Mouse (Mus musculus) naive thymus-derived CD4-positive, alpha-beta T cell, adult 2 months (primary cell): ENCODE results near the gene Gm13272.
"Not testable (repeated sequence)": the region's sequence is repeated elsewhere in the genome, so short reads cannot be mapped to it uniquely, and the experiment has no call there.

ENCODE experiments used
- DNase-seq: peaks from one replicate; pipeline ENCODE4 v3.0.0-alpha.2; 2011; ENCODE audit warnings: low read depth

The Gm13272 gene

DNA sequence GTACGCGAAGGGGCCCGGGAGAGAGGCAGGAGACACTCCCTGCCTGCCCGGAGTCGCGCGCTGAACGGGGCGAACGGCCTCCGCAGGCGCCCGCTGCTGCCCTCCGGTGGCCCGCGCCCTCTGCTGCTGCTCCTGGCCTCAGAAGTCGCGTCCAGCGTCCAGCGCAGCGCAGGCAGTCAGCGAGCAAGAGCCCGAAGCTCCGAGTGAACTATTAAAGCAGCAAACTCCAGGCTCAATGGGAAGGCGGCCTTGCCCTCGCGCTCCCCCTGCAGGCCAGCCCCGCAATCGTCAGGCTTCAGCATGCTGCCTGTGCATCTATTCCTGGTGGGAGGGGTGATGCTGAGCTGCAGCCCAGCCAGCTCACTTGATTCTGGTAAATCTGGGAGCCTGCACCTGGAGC, at the start of gene Gm13272:
Gene Gm13272, plus strand, starts transcription at position 301 of the 400 bp plus-strand sequence.
- DNase-seq = not testable (repeated sequence)

DNA sequence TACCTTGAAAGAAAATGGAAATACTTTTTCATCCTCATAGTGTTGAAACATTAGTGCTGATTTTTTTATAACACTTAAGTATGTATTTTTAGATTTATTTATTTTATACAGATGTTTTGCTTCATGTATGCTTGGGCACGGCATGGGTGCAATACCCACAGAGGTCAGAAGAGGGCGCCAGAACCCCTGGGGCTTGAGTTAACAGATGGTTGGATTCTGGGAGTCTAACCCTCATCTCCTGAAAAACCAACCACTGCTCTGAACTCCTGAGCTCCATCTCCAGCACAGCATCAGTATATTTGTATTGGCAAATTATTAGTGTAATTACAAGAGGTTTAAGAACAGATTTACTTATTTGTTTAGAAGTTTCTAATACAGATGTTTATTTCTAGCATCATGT, 41.2 kb upstream of the Gm13272 start:
- DNase-seq = peak; percentile 90

DNA sequence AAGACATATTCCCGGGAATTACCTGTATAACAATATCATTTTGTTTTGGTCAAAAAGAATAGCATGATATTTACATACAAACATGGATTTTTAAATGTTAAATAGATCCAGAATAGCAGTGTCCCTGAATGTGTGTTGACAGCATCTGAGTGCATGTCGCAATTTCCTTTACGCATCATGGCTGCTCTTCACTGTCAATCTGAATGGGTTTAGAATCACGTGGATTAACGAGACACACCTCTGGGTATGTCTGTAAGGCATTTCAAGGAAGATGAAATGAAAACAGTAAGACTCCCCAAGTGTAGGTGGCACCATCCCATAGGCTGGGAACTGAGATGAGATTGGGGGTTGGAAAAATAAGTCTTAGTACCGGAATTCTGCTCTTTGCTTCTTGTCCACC, 40.6 kb upstream of the Gm13272 start:
- DNase-seq = no peak

DNA sequence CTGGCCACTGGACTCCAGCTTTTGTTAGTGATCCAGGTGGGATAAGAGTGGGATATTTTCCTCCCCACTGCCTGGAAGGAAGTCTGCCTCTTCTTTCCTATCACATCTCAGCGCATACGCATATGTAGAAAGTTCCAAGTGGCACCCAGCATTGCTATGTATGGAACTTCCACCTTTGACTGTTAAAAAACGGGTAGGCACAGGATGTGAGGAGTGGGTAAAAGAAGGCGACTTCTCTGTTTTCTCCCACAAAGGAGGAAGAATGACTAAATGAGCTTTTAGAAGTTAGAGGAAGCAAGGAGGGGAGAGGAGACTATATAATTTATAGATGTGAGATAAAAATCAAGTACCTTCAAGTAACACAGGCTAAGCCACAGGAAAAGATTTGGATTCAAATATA, 38.2 kb upstream of the Gm13272 start:
- no peak for DNase-seq

DNA sequence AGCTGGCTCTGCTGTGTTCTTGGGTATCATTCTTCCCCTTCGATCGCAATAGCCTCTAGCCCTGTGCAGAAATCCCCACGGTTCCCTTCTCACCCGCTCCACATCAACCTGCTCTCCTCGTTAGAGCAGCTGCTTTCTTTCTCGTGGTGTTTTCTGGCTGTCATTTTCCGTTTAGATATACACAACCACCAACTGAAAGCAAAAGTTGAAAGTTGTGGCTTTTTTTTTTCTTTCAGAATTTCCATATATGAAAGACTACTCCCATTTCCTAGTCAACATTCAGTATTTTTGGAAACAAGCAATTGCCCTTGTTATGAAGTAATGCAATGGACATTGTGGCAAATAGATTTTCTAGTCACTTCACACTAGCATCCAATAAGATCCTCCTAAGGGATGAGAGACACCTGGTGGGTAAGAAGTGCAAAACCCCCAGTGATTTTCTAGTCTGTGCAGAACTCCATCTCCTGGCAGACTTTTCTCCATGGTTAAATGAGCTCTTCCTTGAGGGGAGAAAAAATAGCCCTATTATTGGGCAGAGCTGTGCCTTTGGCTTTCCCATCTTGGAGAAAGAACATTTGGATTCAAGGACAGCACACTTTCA, 36.8 kb upstream of the Gm13272 start:
- no peak for DNase-seq

DNA sequence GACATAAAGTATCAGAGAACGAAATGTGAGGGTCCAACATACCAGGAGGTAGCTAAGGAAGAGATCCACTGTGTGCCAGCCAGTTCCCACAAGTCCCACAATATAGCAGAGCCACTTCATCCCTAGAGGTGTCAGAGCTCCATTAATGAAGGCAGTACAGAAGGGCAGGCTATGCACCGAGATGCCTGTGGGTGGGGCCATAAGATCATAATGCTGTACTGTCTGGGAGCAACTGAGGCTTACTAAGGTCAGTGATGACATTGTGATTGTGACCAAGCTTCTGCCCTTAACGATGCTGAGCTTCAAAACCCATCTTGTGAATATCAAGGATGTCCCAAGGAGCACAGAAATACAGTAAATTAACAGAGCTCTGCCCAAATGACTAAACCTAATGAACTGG, 35.4 kb upstream of the Gm13272 start:
- DNase-seq = peak; percentile 41

DNA sequence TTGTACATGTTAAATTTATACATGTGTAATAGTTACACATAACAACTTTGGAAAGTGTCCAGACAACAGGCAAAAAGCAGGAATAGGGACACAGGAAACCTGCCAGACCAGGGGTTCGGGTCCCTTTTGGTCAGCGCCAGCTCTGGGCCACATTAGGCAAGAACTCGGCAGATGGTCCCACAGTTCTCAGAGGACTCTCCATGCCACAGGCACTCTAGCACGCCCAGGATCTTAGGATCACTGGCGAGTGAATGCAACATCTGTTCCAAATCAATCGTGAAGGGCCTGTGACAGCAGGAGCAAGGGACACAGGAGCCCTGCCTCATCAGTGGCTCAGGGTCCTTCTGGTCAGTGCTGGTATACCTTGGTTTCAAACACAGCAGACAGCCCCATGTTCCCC, 29.7 kb upstream of the Gm13272 start:
- no peak for DNase-seq

DNA sequence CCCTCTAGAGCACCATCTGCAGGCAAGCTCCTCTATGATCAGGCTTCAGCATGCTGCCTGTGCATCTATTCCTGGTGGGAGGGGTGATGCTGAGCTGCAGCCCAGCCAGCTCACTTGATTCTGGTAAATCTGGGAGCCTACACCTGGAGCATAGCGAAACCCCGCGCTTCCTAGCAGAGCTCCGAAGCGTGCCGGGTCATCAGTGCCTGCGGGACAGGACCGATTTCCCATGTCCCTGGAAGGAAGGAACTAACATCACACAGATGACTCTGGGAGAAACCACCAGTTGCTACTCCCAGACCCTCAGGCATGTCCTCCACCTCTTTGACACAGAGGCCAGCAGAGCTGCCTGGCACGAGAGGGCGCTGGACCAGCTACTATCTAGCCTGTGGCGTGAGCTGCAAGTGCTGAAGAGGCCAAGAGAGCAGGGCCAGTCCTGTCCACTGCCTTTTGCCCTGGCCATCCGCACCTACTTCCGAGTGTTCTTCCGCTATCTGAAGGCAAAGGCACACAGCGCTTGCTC, 24.8 kb upstream of the Gm13272 start, which contains the start of gene Gm13271:
Gene Gm13271, plus strand, starts transcription at position 51 of the 523 bp plus-strand sequence.
- not testable (repeated sequence) for DNase-seq

DNA sequence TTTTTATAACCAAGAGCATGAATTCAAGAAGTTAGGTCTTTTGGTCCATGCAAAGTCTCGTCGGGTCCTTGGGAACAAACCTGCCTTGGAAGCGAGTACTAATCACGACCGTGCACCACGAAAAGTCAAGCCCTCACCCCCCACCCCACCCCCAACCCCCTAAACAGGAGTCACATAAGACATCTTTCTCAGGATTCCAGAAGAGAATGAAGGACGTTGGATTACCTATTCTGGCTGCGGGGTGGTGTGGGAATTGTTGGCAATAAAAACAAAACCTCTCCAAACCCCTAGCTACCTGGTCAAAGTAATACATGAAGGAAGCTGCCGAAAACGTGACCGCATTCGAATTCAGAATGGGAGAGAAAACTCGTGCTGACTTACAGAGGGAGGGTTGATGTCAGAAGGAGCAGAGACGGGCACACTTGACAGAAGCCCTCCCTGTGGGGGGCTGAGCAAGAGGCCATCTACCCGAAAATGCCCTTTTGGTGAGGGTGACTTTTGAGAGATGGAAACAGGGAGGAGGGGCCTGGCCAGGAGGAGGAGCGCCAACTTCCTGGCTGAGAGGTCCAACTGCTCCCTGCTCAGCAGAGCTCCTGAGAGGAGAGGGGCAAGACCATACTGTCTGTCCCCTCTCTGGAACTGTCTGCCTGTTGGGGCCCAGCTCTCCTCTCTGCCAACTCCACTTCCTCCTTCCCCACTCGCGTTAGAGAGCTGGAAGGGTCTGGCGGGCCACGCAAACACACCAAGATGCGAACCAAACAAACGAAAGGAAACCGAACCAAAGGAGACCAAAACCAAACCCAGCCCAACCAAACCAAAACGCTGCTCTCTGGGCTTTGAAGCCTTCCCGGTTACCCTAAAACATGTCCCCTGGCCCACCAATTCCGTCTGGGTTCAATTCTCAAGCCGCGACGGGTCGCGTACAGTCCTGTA, 22.8 kb upstream of the Gm13272 start:
- peak; percentile 80 for DNase-seq

DNA sequence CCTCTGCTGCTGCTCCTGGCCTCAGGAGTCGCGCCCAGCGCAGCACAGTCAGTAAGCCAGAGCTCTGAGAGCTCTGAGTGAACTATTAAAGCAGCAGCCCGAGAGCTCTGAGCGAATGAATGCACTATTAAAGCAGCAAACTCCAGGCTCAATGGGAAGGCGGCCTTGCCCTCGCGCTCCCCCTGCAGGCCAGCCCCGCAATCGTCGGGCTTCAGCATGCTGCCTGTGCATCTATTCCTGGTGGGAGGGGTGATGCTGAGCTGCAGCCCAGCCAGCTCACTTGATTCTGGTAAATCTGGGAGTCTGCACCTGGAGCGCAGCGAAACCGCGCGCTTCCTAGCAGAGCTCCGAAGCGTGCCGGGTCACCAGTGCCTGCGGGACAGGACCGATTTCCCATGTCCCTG, 22.0 kb upstream of the Gm13272 start:
- DNase-seq = peak; percentile 93

DNA sequence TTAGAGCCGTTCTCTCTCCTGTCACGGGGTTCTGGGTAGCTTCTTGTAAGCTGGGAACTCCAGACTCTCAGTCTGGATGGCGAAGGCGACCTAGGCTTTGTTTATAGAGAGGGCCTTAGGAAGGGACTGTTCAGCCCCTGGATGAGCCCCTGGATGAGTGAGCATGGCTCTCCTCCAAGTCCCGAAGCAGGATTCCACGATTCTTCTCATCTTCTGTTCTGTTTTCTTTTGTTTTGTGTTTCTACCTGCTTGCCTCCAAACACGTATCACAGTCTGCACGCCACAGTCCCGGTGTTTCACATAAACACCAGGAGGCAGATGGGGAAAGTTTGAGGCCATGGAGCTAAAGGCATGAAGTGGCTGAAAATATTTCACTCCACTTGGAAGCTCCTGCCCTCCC, 20.9 kb upstream of the Gm13272 start:
- not testable (repeated sequence) for DNase-seq

DNA sequence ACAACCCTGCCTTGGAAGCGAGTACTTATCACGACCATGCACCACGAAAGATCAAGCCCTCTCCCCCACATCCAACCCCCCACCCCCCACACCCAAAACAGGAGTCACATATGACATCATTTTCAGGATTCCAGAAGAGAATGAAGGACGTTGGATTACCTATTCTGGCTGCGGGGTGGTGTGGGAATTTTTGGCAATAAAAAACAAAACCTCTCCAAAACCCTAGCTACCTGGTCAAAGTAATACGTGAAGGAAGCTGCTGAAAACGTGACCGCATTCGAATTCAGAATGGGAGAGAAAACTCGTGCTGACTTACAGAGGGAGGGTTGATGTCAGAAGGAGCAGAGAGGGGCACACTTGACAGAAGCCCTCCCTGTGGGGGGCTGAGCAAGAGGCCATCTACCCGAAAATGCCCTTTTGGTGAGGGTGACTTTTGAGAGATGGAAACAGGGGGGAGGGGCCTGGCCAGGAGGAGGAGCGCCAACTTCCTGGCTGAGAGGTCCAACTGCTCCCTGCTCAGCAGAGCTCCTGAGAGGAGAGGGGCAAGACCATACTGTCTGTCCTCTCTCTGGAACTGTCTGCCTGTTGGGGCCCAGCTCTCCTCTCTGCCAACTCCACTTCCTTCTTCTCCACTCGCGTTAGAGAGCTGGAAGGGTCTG, 19.9 kb upstream of the Gm13272 start, which contains the start of gene Gm13283:
Gene Gm13283, plus strand, starts transcription at position 510 of the 659 bp plus-strand sequence.
- DNase-seq = not testable (repeated sequence)

DNA sequence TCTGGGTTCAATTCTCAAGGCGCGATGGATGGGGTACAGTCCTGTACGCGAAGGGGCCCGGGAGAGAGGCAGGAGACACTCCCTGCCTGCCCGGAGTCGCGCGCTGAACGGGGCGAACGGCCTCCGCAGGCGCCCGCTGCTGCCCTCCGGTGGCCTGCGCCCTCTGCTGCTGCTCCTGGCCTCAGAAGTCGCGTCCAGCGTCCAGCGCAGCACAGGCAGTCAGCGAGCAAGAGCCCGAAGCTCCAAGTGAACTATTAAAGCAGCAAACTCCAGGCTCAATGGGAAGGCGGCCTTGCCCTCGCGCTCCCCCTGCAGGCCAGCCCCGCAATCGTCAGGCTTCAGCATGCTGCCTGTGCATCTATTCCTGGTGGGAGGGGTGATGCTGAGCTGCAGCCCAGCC, 19.2 kb upstream of the Gm13272 start:
- peak; percentile 82 for DNase-seq

DNA sequence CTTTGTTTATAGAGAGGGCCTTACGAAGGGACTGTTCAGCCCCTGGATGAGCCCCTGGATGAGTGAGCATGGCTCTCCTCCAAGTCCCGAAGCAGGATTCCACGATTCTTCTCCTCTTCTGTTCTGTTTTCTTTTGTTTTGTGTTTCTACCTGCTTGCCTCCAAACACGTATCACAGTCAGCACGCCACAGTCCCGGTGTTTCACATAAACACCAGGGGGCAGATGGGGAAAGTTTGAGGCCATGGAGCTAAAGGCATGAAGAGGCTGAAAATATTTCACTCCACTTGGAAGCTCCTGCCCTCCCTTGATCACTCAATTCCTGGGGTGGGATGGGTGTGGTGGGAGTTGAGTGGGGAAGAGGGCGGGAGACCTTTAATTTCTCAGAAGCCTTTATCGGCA, 17.9 kb upstream of the Gm13272 start:
- not testable (repeated sequence) for DNase-seq

DNA sequence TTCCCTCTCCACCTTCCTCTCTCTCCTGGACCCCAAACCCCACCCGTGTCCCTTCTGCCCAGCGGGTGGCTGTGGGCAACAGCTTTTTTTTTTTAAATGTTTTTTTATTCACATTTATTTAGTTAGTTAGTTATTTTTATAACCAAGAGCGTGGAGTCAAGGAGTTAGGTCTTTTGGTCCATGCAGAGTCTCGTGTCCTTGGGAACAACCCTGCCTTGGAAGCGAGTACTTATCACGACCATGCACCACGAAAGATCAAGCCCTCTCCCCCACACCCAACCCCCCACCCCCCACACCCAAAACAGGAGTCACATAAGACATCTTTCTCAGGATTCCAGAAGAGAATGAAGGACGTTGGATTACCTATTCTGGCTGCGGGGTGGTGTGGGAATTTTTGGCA, 17.3 kb upstream of the Gm13272 start:
- not testable (repeated sequence) for DNase-seq

DNA sequence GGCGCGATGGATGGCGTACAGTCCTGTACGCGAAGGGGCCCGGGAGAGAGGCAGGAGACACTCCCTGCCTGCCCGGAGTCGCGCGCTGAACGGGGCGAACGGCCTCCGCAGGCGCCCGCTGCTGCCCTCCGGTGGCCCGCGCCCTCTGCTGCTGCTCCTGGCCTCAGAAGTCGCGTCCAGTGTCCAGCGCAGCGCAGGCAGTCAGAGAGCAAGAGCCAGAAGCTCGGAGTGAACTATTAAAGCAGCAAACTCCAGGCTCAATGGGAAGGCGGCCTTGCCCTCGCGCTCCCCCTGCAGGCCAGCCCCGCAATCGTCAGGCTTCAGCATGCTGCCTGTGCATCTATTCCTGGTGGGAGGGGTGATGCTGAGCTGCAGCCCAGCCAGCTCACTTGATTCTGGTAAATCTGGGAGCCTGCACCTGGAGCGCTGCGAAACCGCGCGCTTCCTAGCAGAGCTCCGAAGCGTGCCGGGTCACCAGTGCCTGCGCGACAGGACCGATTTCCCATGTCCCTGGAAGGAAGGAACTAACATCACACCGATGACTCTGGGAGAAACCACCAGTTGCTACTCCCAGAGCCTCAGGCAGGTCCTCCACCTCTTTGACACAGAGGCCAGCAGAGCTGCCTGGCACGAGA, 16.1 kb upstream of the Gm13272 start:
- peak; percentile 78 for DNase-seq

DNA sequence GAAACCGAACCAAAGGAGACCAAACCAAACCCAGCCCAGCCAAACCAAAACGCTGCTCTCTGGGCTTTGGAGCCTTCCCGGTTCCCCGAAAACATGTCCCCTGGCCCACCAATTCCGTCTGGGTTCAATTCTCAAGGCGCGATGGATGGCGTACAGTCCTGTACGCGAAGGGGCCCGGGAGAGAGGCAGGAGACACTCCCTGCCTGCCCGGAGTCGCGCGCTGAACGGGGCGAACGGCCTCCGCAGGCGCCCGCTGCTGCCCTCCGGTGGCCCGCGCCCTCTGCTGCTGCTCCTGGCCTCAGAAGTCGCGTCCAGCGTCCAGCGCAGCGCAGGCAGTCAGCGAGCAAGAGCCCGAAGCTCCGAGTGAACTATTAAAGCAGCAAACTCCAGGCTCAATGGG, 6.1 kb upstream of the Gm13272 start, which contains the start of gene Gm13290:
Gene Gm13290, plus strand, starts transcription at position 301 of the 400 bp plus-strand sequence.
- not testable (repeated sequence) for DNase-seq

DNA sequence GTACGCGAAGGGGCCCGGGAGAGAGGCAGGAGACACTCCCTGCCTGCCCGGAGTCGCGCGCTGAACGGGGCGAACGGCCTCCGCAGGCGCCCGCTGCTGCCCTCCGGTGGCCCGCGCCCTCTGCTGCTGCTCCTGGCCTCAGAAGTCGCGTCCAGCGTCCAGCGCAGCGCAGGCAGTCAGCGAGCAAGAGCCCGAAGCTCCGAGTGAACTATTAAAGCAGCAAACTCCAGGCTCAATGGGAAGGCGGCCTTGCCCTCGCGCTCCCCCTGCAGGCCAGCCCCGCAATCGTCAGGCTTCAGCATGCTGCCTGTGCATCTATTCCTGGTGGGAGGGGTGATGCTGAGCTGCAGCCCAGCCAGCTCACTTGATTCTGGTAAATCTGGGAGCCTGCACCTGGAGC, 3.0 kb upstream of the Gm13272 start, which contains the start of gene Gm13289:
Gene Gm13289, plus strand, starts transcription at position 301 of the 400 bp plus-strand sequence.
- not testable (repeated sequence) for DNase-seq

DNA sequence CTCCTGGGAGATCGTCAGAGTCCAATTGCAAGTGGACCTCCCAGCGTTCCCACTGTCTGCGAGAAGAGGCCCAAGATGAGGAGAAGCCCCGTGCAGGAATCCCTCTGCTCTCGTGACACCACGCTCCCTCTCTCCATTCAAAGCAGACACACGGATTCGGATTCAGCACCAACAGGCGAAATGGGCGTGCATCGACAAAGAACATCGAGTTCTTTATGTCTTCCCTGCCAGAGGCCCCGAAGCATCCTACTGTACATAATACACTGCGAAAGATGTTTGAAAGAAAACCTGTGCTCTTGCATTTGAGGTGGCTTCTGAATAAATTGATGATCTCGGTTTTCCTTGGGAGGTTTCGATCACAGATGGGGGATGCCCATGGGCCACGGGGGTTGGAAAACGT, 670 bp downstream of the Gm13272 start:
- DNase-seq = not testable (repeated sequence)

DNA sequence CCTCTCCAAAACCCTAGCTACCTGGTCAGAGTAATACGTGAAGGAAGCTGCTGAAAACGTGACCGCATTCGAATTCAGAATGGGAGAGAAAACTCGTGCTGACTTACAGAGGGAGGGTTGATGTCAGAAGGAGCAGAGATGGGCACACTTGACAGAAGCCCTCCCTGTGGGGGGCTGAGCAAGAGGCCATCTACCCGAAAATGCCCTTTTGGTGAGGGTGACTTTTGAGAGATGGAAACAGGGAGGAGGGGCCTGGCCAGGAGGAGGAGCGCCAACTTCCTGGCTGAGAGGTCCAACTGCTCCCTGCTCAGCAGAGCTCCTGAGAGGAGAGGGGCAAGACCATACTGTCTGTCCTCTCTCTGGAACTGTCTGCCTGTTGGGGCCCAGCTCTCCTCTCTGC, 2.2 kb downstream of the Gm13272 start, which contains the start of gene Ifnz:
Gene Ifnz, plus strand, starts transcription at position 301 of the 400 bp plus-strand sequence.
- not testable (repeated sequence) for DNase-seq

DNA sequence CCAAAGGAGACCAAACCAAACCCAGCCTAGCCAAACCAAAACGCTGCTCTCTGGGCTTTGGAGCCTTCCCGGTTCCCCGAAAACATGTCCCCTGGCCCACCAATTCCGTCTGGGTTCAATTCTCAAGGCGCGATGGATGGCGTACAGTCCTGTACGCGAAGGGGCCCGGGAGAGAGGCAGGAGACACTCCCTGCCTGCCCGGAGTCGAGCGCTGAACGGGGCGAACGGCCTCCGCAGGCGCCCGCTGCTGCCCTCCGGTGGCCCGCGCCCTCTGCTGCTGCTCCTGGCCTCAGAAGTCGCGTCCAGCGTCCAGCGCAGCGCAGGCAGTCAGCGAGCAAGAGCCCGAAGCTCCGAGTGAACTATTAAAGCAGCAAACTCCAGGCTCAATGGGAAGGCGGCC, 2.7 kb downstream of the Gm13272 start:
- not testable (repeated sequence) for DNase-seq
